Mouse (Mus musculus) liver, embryonic 14 days (tissue): Measurements from ENCODE around the gene Tsc1. TPM values are rescaled to one million over a fixed set of nuclear protein-coding genes. Genes with fewer than 3 reads are reported as not detected.

ENCODE experiments used
- polyA plus RNA-seq: library from polyadenylated mRNA; depleted of rRNA; stranded (reverse); fragments of >200 nt; gene quantifications from 2 replicates; pipeline ENCODE4 v1.2.3, GENCODE M21; 2012; rRNA removed

The Tsc1 gene
- 5.0 and 5.8 TPM in 2 replicates for polyA plus RNA-seq

GRCm38 (mm10) chr2:28640461-28641424 is at the start of gene Tsc1:
Gene Tsc1, plus strand, starts transcription at chr2:28641228.

GRCm38 (mm10) chr2:28621664-28622171 is 19.3 kb upstream of the Tsc1 start, which contains the start of gene Gfi1b:
Gene Gfi1b, minus strand, starts transcription at chr2:28621982.

DNA sequence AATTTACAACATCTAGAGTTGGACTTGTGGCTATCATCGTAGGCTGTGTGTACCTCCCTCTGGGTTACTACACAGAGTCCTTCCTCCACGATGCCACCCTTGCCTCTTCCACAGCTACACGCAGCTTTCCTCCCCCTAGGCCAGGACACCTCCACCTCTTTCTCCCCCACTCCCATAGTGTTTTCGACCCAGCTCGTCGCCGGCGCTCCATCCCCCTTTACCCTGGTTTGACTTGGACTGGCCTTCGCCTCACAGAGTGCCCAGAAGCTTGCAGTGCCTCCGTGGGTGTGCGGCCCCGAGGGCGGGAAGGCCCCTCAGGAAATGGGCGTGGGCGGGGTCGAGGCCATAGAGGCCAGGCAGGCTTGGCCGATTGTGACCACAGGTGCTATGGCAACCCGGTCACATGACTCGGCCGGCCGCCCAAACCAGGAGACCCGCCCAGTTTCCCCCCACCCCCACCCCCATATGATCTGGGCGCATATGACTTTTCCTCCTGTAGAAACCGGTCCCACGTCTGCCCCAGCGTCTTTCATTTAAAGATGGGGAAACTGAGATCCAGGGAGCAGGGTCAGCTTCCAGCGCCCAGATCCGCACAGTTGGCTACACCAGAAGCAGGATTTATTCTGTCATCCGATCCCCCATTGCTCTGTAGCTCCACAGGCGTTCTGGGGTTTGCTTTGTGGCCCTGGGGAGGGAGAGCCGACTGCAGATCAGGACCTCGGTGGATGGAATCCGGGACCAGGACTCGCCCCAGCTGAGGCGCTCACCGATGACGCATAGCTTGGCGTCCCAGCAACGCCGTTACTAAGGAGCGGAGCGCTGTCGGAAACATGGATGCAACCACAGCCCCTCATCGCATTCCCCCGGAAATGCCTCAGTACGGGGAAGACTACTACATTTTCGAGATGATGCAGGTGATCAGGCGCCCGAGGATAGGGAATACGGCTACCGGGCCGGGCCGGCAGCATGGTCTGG is 58.6 kb downstream of the Tsc1 start, which contains the start of the genes Spaca9 and Ak8:
Spaca9 (minus strand) TSS at position 367 of the 975 bp plus-strand sequence.
Ak8 (plus strand) TSS at position 804 of the 975 bp plus-strand sequence.

Other genes starting within 250 kb of the Tsc1 start
- gene Ppp1r26, start 194.4 kb upstream of the Tsc1 start, polyA plus RNA-seq = 0.13 and 0.16 TPM in 2 replicates
- not detected in 2 replicates for gene 1700007K13Rik, start 174.9 kb upstream of the Tsc1 start, polyA plus RNA-seq
- gene Mrps2, start 173.2 kb upstream of the Tsc1 start, polyA plus RNA-seq = 18.3 and 21.0 TPM in 2 replicates
- 0.27 and 0.44 TPM in 2 replicates for gene Gbgt1, start 144.3 kb upstream of the Tsc1 start, polyA plus RNA-seq
- 0.12 TPM in 1 of 2 replicates, not detected in the other for gene Gm10134, start 135.1 kb upstream of the Tsc1 start, polyA plus RNA-seq
- gene Ralgds, start 128.1 kb upstream of the Tsc1 start, polyA plus RNA-seq = 1.9 and 2.4 TPM in 2 replicates
- gene Cel, start 77.8 kb upstream of the Tsc1 start, polyA plus RNA-seq = 0.05 TPM in 1 of 2 replicates, not detected in the other
- gene Gtf3c5, start 57.5 kb upstream of the Tsc1 start, polyA plus RNA-seq = 12.1 and 12.9 TPM in 2 replicates
- gene Gfi1b, start 19.2 kb upstream of the Tsc1 start, polyA plus RNA-seq = 58.0 and 70.1 TPM in 2 replicates
- 1.3 and 1.6 TPM in 2 replicates for gene Spaca9, start 58.5 kb downstream of the Tsc1 start, polyA plus RNA-seq
- 0.11 and 0.17 TPM in 2 replicates for gene Ak8, start 58.9 kb downstream of the Tsc1 start, polyA plus RNA-seq
- gene Gtf3c4, start 199.1 kb downstream of the Tsc1 start, polyA plus RNA-seq = 4.2 and 5.1 TPM in 2 replicates
- gene Ddx31, start 199.2 kb downstream of the Tsc1 start, polyA plus RNA-seq = 3.1 and 3.6 TPM in 2 replicates